Mouse (Mus musculus) ES-E14 (cell line): ENCODE data around the gene Cyb561d1. TPM values are rescaled to one million over a fixed set of nuclear protein-coding genes. Genes with fewer than 3 reads are reported as not detected.

Experiments
- DNase-seq: peaks from one replicate; pipeline ENCODE4 v3.0.0-alpha.2; 2013; ENCODE audit warnings: low read depth, low spot score
- H3K27ac ChIP-seq: 2 replicates; pipeline ENCODE4 v1.5.1; 2012; ENCODE audit warnings: low read depth, mild to moderate bottlenecking, low read length, moderate library complexity, mixed read lengths; ENCODE audit not compliant: poor library complexity, insufficient read depth, severe bottlenecking
- H3K36me3 ChIP-seq: 2 replicates; pipeline ENCODE4 v1.6.1; 2012; ENCODE audit warnings: mild to moderate bottlenecking, low read length, moderate library complexity, mixed read lengths; ENCODE audit not compliant: control insufficient read depth, poor library complexity, insufficient read depth, severe bottlenecking
- H3K4me1 ChIP-seq, 2 experiments: fragments of 150-350 bp in 1 of 2; sonication (generic) in 1 of 2; 2 replicates each; pipeline ENCODE4 v1.6.1; 2012; ENCODE audit warnings: low read length in 2 of 2, mild to moderate bottlenecking in 1 of 2, mixed read lengths in 1 of 2; ENCODE audit not compliant: control insufficient read depth in 2 of 2, insufficient read depth in 2 of 2, poor library complexity in 1 of 2
- H3K4me3 ChIP-seq, 2 experiments: fragments of 150-350 bp in 1 of 2; sonication (generic) in 1 of 2; 2 replicates each; pipeline ENCODE4 v1.5.1; 2012; ENCODE audit warnings: low read length in 2 of 2, low read depth in 1 of 2, mild to moderate bottlenecking in 1 of 2, mixed read lengths in 1 of 2; ENCODE audit not compliant: insufficient read depth in 1 of 2, poor library complexity in 1 of 2, severe bottlenecking in 1 of 2
- H3K9ac ChIP-seq: 2 replicates; pipeline ENCODE4 v1.6.1; 2012; ENCODE audit warnings: low read depth, mild to moderate bottlenecking, low read length, mixed read lengths; ENCODE audit not compliant: poor library complexity, insufficient read depth, severe bottlenecking
- H3K9me3 ChIP-seq: fragments of 150-350 bp; sonication (generic); 2 replicates; pipeline ENCODE4 v1.6.1; 2012; ENCODE audit warnings: low read depth, mild to moderate bottlenecking, low read length; ENCODE audit not compliant: control insufficient read depth, insufficient read depth
- CHD2 ChIP-seq: IDR thresholded peaks from 2 replicates; pipeline ENCODE4 v1.6.1; 2014; ENCODE audit warnings: mild to moderate bottlenecking, low read depth, low read length, inconsistent platforms
- HCFC1 ChIP-seq: IDR thresholded peaks from 2 replicates; pipeline ENCODE4 v1.6.1; 2012; ENCODE audit warnings: low read length, inconsistent platforms, borderline replicate concordance; ENCODE audit not compliant: insufficient read depth
- MAFK ChIP-seq: IDR thresholded peaks from 2 replicates; pipeline ENCODE4 v1.6.1; 2014; ENCODE audit warnings: mild to moderate bottlenecking, low read depth, low read length, inconsistent platforms; ENCODE audit not compliant: insufficient read depth
- ZC3H11A ChIP-seq: IDR thresholded peaks from 2 replicates; pipeline ENCODE4 v1.6.1; 2012; ENCODE audit warnings: low read depth, mild to moderate bottlenecking, inconsistent platforms, low read length, borderline replicate concordance
- ZNF384 ChIP-seq: IDR thresholded peaks from 2 replicates; pipeline ENCODE4 v1.6.1; 2012; ENCODE audit warnings: low read depth, low read length, inconsistent platforms
- in situ Hi-C, 2 experiments: fragments of 600-800 bp; cut with MboI; formaldehyde crosslinking; loops; one replicate each; pipeline ENCODE4 v1.15.1; 2025; ENCODE audit warnings: low sequenced_read_pairs in 2 of 2, inconsistent platforms in 1 of 2; ENCODE audit not compliant: unreplicated experiment in 2 of 2
- total RNA-seq: library from RNA; depleted of rRNA; stranded (reverse); fragments of 300-350 nt; gene quantifications from 2 replicates; pipeline ENCODE4 v1.2.3, GENCODE M21; 2012

Cyb561d1 gene
- total RNA-seq, 1 experiment: 2.2 TPM

DNA sequence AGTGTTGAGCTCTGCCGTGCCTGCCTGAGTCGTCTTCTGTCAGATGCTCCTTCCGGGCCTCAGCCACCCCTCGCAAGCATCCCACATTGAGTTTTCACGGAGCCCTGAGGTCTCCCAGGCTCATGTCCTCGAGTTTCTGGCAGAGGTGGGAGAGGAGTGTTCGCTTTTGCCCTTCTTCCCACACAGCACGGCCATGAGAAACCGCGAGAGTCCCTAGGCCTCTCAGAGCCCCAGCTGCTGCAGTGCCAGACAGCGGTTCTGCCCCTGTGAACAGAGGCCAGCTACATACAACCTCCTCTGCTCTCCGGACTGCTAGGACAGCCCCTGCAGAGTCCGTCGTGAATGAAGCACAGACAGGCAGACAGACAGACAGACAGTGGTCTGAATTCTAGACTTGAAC is 33.5 kb downstream of the Cyb561d1 start:
- peaks cover 0 to 7% of the 10 kb centered on the region in 2 experiments; a peak in 1 of 4 replicates for H3K4me1 ChIP-seq
- H3K36me3 ChIP-seq: no peaks in the 10 kb centered on the region
- no peak overlapping the region for H3K4me3 ChIP-seq
- H3K9ac ChIP-seq: no peak overlapping the region
- TF ChIP-seq ZNF384 (no peak), CHD2 (no peak), MAFK (no peak), ZC3H11A (no peak), HCFC1 (no peak)
- no peak overlapping the region for H3K27ac ChIP-seq
- H3K9me3 ChIP-seq: no peaks in the 10 kb centered on the region
- in situ Hi-C loops: no loop called here
- DNase-seq: no peak

- Histone ChIP-seq H3K9me3 (no peaks in the 10 kb centered on the region), H3K36me3 (no peaks in the 10 kb centered on the region), H3K4me1 (peaks cover 0 to 7% of the 10 kb centered on the region in 2 experiments; a peak in 1 of 4 replicates), H3K9ac (no peak overlapping the region), H3K4me3 (no peak overlapping the region), H3K27ac (no peak overlapping the region)
- in situ Hi-C loops: no loop called here
- DNase-seq: no peak
- TF ChIP-seq ZNF384: no peak
These were observed 34.4 kb downstream of the Cyb561d1 start for GRCm38 (mm10) chr3:108166486-108167211.

- H3K4me1 ChIP-seq: peaks cover 0 to 7% of the 10 kb centered on the region in 2 experiments; a peak in 1 of 4 replicates
- no peaks in the 10 kb centered on the region for H3K9me3 ChIP-seq
- H3K36me3 ChIP-seq: no peaks in the 10 kb centered on the region
- no peak overlapping the region for H3K4me3 ChIP-seq
- in situ Hi-C loops: no loop called here
- TF ChIP-seq HCFC1 (no peak), CHD2 (no peak), MAFK (no peak), ZC3H11A (no peak), ZNF384 (no peak)
- H3K9ac ChIP-seq: no peak overlapping the region; the same call in 1 of the 2 replicates
- no peak overlapping the region for H3K27ac ChIP-seq
- DNase-seq: no peak
These were observed 35.3 kb downstream of the Cyb561d1 start for GRCm38 (mm10) chr3:108165532-108166315.

- Histone ChIP-seq H3K9me3 (no peaks in the 10 kb centered on the region), H3K36me3 (no peaks in the 10 kb centered on the region), H3K4me3 (no peak overlapping the region), H3K27ac (no peak overlapping the region), H3K4me1 (peaks cover 0 to 7% of the 10 kb centered on the region in 2 experiments; a peak in 1 of 4 replicates), H3K9ac (no peak overlapping the region)
- in situ Hi-C loops: no loop called here
- DNase-seq: peak; percentile 66
- TF ChIP-seq CHD2 (no peak), ZC3H11A (peak; percentile 66; the same call in 1 of the 2 replicates)
These were observed 36.2 kb downstream of the Cyb561d1 start for GRCm38 (mm10) chr3:108164807-108165206.
